Mouse (Mus musculus) lung, adult 18-20 months (tissue): ENCODE results near the gene Pgs1.

Source experiments
- DNase-seq, 2 experiments: peaks; one replicate each; pipeline ENCODE4 v3.0.0; 2022; ENCODE audit warnings: mixed read lengths in 2 of 2

The Pgs1 gene

DNA sequence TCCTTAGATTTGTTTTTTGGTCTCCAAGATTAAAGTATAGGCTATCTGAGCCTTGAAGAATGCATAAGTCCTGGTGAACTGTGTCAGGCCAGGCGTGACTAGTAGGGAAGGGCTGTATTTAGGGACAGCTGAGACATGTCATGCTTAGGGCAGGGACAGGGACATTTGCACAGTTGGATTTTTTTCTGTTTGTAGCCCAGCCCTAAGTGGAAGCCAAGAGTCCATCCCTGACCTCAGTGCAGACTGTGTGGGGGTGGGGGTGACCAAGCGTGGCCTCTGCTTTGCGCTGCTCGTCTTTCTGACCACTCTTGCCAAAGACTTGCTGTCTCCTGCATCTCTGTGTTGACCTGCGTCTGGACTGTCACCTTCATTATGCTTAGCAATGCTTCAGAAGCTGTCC, 18.1 kb downstream of the Pgs1 start:
- no peak for DNase-seq

DNA sequence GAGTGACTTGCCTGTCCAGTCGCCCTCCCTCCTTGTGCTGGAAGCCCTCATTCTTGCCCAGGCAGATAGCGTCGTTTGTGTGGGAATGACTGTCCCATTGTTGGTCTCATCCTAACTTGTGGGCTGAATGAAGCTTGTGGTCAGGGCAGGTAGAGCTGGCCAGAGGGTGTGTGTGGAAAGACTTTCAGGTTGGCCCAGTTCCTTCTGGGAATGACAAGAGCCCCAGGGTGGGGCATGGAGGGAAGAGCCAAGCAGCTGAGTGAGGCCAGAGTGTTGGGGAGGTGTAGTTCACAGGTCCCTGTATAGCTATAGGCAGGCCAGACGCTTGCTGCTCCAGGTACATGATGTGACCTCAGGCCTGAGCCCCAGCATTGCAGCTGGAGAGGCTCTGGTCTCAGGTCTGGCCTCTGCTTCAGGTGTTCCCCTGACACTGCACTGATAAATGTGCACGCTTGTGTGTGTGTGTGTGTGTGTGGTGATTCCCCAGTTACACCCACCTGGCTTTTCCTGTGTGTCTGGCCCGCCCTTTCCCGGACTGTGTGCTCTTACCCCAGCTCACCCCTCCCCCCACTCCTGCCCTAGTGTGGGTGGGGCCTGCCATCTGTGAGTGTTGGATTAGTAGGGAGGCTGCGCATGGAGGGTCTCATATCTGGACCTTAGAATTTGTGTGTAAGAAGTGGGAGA, 21.5 kb downstream of the Pgs1 start:
- peak; percentile 61 to 68 for DNase-seq

DNA sequence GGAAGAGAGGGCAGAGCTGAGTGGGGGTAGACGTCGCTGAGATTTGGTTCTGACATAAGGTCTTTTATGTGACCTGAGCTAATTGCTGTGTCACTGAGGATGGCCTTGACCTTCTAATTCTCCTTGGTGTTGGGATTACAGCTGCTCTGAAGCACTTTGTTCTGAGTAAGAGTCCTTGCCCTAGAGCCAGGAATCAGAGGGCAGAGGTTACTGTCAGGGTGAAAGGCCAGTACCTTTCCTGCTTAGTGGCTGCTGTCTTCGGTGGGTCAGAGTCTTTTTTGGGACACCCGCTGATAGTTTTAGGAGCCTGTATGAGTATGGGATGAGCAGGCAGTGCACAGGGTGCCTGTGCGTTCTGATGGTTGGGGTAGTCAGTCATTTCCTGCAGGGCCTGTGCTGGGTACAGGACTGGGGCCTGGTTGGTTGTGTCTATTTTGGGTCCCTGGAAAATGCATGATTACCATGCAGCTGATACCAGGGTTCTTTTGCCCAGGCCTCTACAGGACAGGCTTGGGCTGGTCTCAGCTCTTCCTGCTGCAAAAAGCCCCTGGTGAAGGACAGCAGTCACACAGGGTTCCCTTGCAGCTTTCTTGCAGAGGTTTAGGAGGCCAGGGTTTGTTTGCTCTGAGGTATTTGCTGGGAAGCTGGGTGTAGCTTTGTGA, 22.2 kb downstream of the Pgs1 start:
- no peak for DNase-seq

DNA sequence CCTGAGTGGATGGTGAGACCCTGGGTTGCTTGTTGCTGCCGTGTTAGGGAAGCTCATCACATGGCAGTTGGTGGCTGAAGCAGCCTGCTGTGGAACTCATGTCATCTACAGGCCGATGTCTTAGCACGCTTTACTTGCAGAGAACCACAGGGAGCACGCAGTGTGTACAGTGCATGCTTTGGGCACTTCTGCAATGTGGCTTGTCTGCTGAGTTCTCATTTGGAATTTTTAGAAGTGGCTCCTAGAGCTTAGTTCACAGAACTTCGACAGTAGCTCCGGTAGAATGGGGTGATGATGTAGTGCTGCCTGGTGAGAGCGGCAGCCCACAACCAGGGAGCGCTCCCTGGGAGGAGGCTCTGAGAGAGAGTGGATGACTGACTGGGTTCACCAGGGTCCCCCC, 22.8 kb downstream of the Pgs1 start:
- no peak for DNase-seq

DNA sequence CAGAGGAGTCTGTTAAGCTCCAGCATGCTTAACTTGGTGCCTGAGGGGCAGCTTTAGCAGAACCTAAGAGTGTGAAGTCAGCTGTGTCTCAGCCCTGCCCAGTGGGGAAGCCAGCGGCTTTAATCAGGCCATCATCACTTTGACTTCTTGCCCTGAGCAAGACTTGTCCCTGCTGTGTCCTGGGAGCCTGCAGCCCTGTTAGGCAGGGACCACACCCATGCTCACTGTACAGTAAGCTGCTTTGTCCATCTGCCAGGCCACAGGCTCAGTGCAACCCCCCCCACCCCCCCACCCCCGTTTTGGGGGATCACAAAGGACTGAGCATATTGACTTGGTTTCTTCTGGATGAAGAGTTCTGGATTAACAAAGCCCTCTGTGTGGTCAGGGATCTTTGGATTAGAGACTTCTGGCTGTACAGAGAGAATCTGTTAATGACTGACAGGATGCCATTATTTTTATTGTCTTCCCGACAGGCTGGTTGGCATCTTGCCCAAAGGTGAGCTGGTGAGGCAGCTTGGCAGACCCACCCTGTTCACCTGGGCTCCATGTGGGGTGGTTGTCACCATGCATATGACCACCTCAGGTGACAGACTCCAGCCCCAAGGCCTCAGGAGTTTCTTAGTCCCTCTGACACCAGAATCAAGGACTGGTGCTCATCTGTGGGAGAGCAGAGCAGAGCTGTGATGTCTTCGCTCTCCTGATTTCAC, 23.9 kb downstream of the Pgs1 start:
- DNase-seq: no peak

DNA sequence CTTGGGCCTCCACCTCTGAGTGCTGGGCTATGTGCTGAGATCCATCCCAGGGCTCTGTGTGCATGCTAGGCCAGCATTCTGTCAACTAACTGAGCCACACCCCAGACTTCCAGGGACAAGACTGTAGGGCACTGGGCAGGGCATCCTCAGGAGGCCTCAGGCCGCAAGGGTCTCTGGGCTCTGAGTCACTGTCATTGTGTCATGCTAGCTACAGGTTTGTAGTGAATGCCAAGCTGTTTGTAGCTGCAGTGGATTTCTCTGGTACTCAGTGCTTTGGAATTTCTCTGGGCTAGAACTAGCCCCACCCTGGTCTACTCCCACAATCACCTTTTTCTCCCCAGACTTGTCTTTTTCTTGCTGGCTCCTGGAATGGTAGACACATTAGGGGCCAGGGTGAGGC, 26.5 kb downstream of the Pgs1 start:
- no peak for DNase-seq

DNA sequence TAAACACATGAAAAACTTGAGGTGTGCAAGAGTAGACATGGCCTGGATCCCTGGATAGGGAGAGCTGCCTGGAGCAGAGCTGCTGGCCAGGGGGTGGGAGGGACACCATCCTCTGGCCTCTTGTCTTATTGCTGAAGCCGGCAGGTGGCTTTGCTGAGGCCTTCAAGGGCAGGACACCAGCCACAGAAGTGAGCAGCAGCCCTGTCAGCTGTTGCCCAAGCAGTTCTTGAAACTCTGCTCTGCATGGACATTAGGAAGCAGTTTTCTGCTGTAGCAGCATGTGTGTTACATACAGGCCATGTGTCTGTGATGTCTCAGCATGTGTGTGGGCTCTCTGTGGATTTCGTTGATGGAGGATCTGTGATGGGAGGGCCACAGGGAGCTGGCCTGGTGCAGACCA, 27.2 kb downstream of the Pgs1 start:
- no peak for DNase-seq

DNA sequence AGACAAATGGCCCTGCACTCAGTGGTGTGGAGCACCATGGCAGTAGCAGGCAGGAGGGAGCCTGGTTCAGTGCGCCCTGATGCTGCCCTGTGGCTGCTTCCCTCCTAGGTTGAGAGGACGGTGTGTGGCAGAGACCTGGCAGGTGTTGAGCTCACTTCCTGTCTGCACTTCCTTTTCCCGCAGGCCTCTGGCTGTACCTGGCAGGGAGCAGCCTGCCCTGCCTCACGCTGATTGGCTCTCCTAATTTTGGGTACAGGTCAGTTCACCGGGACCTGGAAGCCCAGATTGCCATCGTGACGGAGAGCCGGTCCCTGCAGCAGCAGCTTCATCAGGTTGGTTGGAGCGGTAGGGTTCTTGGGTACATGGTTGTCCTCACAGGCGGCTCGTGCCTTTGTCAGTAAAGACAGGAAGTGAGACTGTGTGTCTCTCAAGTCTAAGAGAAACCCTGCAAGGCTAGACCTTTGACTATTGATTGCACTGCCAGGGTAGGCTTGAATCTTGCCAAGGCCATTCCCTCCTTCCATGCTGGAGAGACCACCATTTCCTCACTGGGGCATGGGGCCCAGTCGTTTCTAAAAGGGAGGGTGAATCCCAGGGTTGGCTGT, 28.4 kb downstream of the Pgs1 start:
- DNase-seq: no peak

DNA sequence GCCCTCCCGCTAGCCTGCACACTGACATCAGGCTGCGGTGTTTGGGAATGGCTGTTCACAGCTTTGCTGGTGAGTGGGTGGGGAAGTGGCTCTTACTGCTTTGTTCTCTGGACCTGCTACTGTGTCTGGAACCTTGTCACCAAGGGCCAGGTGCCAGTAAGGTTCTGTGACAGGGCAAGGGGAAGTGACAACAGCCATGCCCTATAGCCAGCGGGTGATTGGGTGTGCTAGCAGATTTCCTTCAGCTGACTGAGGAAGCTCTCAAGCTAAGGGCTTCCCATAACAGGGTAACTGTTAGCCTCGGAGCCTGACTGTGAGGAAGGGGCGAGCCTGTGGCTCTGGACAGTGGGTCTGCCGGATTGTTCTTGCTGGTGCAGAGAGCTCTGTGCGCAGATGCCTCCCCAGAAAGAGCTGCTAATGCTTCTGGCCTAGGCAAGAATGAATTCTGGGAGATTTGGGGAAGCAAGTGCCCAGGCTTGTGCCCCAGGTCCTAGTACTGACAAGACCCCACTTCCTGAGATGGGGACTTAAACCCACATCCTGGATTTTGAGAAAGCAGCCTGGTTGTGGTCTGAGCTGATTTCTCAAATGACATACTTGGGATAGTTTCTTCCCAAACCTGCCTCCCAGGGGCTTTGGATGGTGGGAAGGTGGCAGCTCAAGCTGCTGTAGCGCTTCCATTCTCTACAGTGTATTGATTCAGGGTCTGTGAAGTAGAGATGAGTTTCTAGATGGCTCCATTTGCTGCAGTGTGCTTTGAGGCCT, 29.5 kb downstream of the Pgs1 start:
- DNase-seq: no peak

DNA sequence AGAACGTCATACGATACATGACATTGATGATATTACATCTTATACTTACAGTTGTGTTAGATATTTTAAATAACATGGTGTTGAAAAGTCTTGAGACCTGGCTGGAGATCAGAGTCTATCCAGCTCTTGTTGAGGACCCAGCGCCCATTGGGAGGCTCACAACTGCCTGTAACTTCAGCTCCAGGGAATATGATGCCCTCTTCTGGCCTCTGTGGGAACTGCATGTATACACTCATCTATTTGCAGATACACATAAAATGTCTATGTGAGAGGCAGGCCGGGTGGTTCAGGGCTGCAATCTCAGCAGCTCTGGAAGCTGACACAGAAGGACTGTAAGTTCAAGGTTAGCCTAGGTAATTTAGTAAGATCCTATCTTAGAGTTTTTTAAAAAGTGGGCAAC, 32.2 kb downstream of the Pgs1 start:
- peak in 1 of 2 experiments; percentile 24 for DNase-seq

DNA sequence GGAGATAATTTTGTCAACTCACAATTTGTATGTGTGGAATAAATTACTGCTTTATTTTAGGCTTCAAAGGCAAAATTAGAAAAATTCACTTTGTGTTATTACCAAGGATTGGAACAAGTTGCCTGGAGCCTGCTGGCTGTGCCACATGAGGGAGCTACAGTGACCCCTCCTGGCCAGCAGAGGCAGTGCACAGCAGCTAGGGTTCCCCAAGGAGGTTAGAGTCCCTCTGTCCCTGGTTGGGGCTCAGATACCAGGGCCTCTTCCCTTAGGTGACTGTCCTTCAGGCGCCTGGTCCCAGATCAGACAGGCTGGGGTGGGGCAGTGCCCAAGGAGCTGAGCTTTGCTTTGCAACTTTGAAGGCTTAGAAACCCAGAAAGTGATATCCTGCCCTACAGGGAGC, 35.7 kb downstream of the Pgs1 start:
- DNase-seq: peak; percentile 74 to 78

DNA sequence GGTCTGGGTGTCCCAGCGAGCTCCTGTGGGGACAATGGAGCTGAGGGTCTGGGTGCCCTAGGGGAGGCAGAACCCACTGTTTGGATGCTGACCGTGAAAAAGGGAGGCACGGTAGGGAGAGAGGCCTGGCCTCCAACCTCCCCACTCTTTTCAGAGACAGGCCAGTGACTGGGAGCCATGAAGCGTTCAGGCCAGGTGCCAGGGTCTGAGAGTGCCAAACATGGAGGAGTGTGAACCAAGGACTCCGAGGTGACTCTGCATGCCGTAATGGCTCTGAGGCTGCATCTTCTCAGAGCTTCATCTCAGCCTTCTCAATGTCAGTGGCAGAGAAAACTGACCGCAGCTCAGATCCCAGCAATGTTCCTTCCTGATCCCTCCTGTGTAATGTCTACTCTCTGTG, 37.4 kb downstream of the Pgs1 start:
- no peak for DNase-seq

DNA sequence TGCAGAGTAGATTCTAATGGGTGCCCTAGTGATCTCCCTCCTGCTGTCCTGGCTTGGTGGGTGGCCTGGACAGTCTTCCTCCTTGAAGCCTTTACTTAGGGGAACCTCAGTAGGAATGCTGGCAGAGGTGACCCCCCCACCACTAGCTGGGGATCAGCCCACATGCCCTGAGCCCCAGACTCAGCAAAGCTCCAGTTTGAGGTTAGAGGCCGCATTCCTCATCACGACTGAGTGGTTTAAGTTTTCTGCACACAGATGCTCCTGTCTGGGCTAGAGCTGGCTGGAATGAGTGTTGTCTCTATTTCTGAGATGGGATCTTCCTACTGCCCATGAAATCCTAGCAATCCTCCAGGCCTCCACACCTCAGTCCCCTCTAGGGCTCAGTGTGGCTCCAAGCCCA, 38.0 kb downstream of the Pgs1 start:
- DNase-seq: no peak

DNA sequence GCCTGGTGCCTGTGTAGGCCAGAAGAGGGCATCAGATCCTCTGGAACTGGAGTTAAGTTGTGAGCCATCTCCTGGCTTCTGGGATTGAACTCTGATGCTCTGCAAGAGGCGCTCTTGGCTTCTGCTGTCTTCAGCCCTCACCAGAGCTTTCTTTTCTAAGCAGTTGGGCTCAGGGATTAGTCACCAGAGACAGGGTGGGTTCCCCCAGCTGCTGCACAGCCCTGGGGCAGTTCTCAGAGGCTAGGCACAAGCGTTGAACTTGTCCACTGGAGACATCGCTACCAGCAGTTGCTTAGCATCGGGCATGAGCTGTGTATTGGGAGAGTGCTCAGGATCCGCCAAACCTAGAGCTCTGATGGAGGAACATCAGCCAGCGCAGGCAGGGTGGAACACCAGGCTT, 43.1 kb downstream of the Pgs1 start:
- no peak for DNase-seq

DNA sequence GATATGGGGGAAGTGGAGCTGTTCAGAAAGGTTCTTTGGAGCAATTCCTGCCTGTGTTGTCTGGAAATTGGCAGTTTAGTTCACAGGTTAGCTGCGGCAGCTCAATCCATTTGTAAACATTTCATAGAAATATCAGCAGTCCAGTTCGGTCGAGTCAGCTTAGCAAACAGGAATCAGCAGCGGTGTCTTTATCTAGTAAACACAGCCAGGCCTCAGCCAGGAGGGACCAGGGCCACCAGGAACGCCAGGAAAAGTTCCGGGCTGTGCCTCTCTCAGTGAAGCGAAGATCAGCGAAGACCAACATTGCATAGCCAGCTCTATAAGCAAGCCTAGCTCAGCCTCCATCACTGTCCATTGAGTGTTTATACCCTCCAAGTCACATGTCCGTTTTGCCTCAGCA, 45.0 kb downstream of the Pgs1 start:
- DNase-seq: no peak

DNA sequence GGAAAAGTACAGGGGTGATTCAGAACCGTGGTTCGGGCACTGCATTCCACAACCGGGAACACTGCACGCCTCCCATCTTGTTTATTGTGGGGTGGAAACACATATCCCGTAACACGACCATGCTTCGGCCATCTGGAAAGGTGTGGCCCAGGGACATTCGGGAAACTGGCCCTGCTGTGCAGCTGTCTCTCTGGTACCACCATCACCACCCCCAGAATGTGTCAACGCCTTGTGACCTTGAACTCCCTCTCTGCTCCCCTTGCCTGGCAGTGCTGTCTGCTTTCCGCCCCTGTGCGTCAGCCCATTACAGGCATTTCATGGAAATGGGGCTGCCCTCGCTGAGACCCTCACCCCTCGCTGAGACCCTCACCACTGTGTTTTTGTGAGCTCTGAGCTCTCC, 48.3 kb downstream of the Pgs1 start:
- no peak for DNase-seq

DNA sequence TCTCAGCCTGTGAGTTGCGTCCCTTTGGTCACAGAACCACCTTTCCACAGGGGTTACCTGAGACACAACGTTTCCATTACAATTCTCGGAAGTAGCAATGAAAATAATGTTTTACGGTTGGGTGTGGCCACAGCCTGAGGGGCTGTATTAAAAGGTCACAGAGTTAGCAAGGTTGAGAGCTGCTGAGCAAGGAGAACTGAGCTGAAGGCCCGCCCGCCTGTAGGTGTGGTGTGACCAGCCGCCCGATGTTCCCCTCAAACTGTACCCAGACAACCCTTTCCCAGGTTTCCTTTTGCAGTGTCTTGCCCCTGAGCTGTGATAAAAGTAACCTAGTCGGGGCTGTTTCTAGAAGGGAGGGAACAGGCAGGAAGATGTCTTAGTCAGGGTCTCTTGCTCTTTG, 49.0 kb downstream of the Pgs1 start:
- no peak for DNase-seq

DNA sequence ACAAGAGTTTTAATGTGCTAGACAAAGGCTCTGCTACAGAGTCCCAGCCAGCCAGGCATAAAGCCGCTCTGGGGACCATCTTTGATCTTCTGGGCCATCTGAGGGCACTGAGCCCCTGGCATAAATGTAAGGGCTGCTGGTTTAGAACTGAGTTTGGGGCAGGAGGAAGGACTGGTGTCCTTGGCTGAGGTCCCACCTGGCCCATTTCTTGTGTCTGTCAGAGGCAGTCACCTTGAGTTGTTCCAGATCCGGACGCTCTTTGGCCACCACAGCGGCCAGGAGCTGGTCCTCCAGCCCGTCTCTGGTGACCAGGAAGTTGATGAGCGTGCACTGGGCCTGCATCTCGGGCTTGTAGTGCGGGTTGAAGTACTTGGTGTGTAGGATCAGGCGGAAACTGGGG, 56.7 kb downstream of the Pgs1 start:
- DNase-seq: no peak

DNA sequence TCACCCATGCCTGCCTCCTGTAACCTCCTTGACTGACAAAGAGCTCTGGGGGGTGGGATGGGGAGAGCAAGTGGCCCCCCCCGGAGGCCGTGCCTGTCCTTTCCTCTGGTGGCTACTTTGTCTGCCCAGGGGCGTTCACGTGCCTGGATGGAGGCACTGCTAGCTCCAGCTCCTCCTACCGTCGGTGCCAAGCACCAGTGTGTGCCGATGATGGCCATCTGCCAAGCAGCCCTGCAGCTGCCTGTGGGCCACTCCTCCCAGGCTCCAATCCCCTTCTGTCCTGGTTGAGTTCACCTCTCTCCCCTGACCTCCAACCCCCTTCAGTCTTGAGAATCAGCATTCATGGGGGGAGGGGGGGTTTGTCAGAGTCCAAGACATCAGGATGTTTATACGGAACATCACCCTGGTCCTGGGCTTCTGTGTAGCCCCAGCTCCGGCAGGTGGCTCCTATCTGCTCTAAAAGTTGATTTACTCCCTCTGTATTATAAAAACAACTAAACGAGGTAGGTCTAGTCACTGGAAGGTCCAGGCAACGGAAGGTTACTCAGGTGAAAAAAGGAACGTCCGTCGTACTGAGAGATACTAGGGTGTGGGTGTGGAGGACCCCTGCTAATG, 57.3 kb downstream of the Pgs1 start:
- peak; percentile 43 to 61 for DNase-seq

DNA sequence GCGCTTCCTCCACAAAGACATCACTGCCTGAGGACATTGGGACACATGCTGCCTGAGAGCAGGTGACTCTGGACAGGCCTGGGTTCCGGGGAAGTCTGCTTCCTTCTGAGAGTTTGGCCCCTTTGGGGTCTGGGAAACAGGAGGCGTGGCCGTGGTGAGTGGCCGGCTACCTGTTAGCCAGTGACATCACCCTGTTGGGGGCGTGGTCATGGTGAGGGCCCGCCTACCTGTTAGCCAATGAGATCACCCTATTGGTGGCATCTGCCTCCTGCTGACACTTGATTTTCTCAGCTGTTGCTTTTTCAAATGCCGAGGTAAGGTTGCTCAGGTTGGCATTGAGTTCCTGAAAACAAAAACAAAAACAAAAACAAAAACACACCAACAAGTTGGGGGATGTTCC, 63.5 kb downstream of the Pgs1 start:
- DNase-seq: peak in 1 of 2 experiments; percentile 14

DNA sequence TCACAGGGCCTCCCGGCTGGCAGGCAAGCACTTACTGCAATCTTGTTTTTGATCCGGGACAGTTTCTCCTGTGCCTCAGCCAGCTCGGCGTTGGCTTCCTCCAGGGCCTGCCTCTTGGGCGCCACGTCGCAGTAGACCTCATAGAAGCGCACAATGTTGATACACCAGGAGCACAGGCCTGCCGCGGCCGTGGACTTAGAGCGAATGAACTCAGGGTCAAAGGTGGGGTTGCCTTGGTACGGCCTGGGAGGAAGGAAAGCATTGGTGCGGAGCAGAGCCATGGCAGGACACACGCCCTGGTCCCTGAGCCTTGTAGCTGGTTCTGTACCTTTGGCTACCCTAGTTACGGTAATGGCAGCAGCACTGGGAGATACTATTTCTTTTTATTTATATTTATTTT, 64.1 kb downstream of the Pgs1 start:
- DNase-seq: no peak

DNA sequence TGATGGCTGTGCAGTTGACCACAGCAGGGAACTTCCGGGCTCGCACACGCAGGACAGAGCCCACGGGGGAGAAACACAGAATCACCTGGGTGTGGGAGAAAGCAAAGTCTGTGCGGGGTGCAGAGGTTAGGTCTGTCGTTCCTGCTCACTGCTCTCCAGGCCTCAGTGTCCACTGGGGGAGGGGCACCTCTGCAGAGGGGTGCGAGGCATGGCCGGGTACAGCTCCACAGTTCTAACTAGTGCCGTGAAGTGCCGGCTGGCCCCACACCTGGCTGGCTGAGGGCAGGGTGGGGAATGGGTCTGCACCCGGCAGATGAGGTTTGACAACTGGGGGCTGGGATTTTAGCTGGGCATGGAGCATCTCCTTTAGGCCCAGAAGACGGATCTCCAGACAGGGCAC, 72.3 kb downstream of the Pgs1 start:
- DNase-seq: no peak

DNA sequence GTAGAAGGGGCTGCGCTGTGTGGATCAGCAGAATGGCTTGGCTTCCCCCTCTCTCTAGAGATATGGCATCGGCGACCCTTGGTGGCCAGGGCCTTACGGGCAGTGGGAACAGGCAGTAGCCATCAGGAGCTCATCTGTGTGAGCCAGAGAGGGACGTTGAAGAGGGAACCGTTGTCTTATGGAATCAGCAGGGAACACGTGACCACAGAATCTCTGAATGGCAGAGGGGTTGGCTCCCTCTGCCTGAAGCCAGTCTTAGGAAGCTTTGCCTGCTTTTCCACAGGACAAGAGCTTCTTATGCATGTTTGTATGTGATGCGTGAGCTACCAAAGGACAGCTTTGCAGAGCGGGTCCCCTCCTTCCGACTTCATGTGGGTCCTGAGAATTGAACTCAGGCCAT, 72.8 kb downstream of the Pgs1 start:
- DNase-seq: no peak
